Mouse (Mus musculus) olfactory bulb, adult 2 months (tissue): ENCODE results near the gene Scube1. TPM values are rescaled to one million over a fixed set of nuclear protein-coding genes. Genes with fewer than 3 reads are reported as not detected.

ENCODE experiments used
- H3K27ac ChIP-seq: fragments of 200-500 bp; 2 replicates; pipeline ENCODE4 v1.5.1; 2012; ENCODE audit warnings: low read depth, low read length; ENCODE audit not compliant: insufficient read depth
- H3K4me1 ChIP-seq: fragments of 200-500 bp; 2 replicates; pipeline ENCODE4 v1.6.1; 2012; ENCODE audit warnings: low read length; ENCODE audit not compliant: control insufficient read depth, insufficient read depth
- H3K4me3 ChIP-seq: fragments of 200-500 bp; 2 replicates; pipeline ENCODE4 v1.5.1; 2012; ENCODE audit warnings: mild to moderate bottlenecking, low read depth, low read length, moderate library complexity; ENCODE audit not compliant: insufficient read depth
- CTCF ChIP-seq: fragments of 200-500 bp; IDR thresholded peaks from 2 replicates; pipeline ENCODE4 v1.5.1; 2012; ENCODE audit warnings: low read depth, mild to moderate bottlenecking, low read length, moderate library complexity; ENCODE audit not compliant: insufficient read depth
- POLR2A ChIP-seq: fragments of 200-500 bp; IDR thresholded peaks from 2 replicates; pipeline ENCODE4 v1.6.1; 2012; ENCODE audit warnings: mild to moderate bottlenecking, low read depth, low read length, moderate library complexity; ENCODE audit not compliant: insufficient read depth
- whole genome bisulfite sequencing: fragments of 180-500 bp; shearing (Covaris S2); methylation state at CpG from one replicate; pipeline ENCODE4 v1.1.7; 2018; 5-methylcytosine and 5-hydroxymethylcytosine counted together
- polyA plus RNA-seq: library from polyadenylated mRNA; stranded (reverse); fragments of >200 nt; gene quantifications from 2 replicates; pipeline ENCODE4 v1.2.4, GENCODE M21; 2012; ENCODE audit warnings: low replicate concordance; ENCODE audit not compliant: missing spikeins, insufficient read depth, insufficient read length

The Scube1 gene
- polyA plus RNA-seq, 1 experiment: not detected

GRCm38 (mm10) chr15:83696681-83697381, 28.0 kb downstream of the Scube1 start:
- no peak for TF ChIP-seq CTCF
- TF ChIP-seq POLR2A: no peak
- H3K4me1 ChIP-seq: peaks cover 17% of the 10 kb centered on the region
- H3K4me3 ChIP-seq: no peak overlapping the region
- H3K27ac ChIP-seq: no peak overlapping the region
- 66% methylated on average over 14 of the region's 14 CpGs for WGBS

GRCm38 (mm10) chr15:83695159-83695558, 29.7 kb downstream of the Scube1 start:
- 85% methylated on average over 11 of the region's 11 CpGs for WGBS
- Histone ChIP-seq H3K4me3 (no peak overlapping the region), H3K4me1 (peaks cover 17% of the 10 kb centered on the region), H3K27ac (no peak overlapping the region)
- no peak for TF ChIP-seq CTCF
- TF ChIP-seq POLR2A: no peak

GRCm38 (mm10) chr15:83691901-83692361, 32.9 kb downstream of the Scube1 start:
- Histone ChIP-seq H3K4me3 (no peak overlapping the region), H3K4me1 (peaks cover 9% of the 10 kb centered on the region), H3K27ac (no peak overlapping the region)
- WGBS: 78% methylated on average over 8 of the region's 8 CpGs
- TF ChIP-seq CTCF (no peak), POLR2A (no peak)

- H3K27ac ChIP-seq: no peak overlapping the region
- peaks cover 9% of the 10 kb centered on the region for H3K4me1 ChIP-seq
- 57% methylated on average over 12 of the region's 12 CpGs for WGBS
- H3K4me3 ChIP-seq: no peak overlapping the region
- TF ChIP-seq CTCF: no peak
These were observed 34.9 kb downstream of the Scube1 start for GRCm38 (mm10) chr15:83689946-83690345.

GRCm38 (mm10) chr15:83686601-83687000, 38.2 kb downstream of the Scube1 start:
- TF ChIP-seq CTCF: no peak
- TF ChIP-seq POLR2A: no peak
- 68% methylated on average over 9 of the region's 9 CpGs for WGBS

GRCm38 (mm10) chr15:83685950-83686349, 38.9 kb downstream of the Scube1 start:
- peaks cover 9% of the 10 kb centered on the region for H3K4me1 ChIP-seq
- no peak for TF ChIP-seq POLR2A
- TF ChIP-seq CTCF: no peak
- WGBS: 97% methylated on average over 3 of the region's 3 CpGs
- H3K4me3 ChIP-seq: no peak overlapping the region
- H3K27ac ChIP-seq: no peak overlapping the region

More at GRCm38 (mm10) chr15:83686601-83687000, 38.2 kb downstream of the Scube1 start:
- Histone ChIP-seq H3K4me3 (no peak overlapping the region), H3K4me1 (peaks cover 9% of the 10 kb centered on the region), H3K27ac (no peak overlapping the region)

GRCm38 (mm10) chr15:83683051-83683561, 41.7 kb downstream of the Scube1 start:
- TF ChIP-seq CTCF (no peak), POLR2A (no peak)
- WGBS: 75% methylated on average over 15 of the region's 15 CpGs
- H3K4me3 ChIP-seq: no peak overlapping the region

GRCm38 (mm10) chr15:83680300-83680699, 44.5 kb downstream of the Scube1 start:
- 91% methylated on average over 7 of the region's 7 CpGs for WGBS
- Histone ChIP-seq H3K4me1 (peaks cover 14% of the 10 kb centered on the region), H3K27ac (no peak overlapping the region), H3K4me3 (no peak overlapping the region)
- TF ChIP-seq POLR2A (no peak), CTCF (no peak)

More at GRCm38 (mm10) chr15:83683051-83683561, 41.7 kb downstream of the Scube1 start:
- Histone ChIP-seq H3K27ac (no peak overlapping the region), H3K4me1 (peaks cover 9% of the 10 kb centered on the region)

GRCm38 (mm10) chr15:83679729-83680128, 45.1 kb downstream of the Scube1 start:
- Histone ChIP-seq H3K27ac (no peak overlapping the region), H3K4me1 (peaks cover 14% of the 10 kb centered on the region), H3K4me3 (no peak overlapping the region)
- TF ChIP-seq POLR2A: no peak
- no peak for TF ChIP-seq CTCF
- 84% methylated on average over 5 of the region's 5 CpGs for WGBS
